Mouse (Mus musculus): ENCODE data around the gene Scube2.

- TF ChIP-seq EP300 (IDR thresholded peaks at IDR 0.05; ENCODE audit: low read length) (no peak), RAD21 (IDR thresholded peaks at IDR 0.05; ENCODE audit: low read depth, low read length) (no peak), CTCF (conservative IDR thresholded peaks at IDR 0.05 in 1 of 2, IDR thresholded peaks at IDR 0.05 in 1 of 2; ENCODE audit: low read depth in 2 of 2, low read length in 2 of 2) (no peak)
These were observed 38.6 kb downstream of the Scube2 start for GRCm38 (mm10) chr7:109826911-109827310.
